Mouse (Mus musculus) embryonic facial prominence, embryonic 11.5 days (tissue): Measurements from ENCODE around the gene C87436. TPM values are rescaled to one million over a fixed set of nuclear protein-coding genes. Genes with fewer than 3 reads are reported as not detected.

Experiments used
- ATAC-seq: fragments of 200-750 bp; cut with Nextera tagmentation; replicated peaks from 2 replicates; pipeline ENCODE4 v1.8.0; 2017; ENCODE audit warnings: low read depth; ENCODE audit not compliant: insufficient number of reproducible peaks, low FRiP score, low TSS enrichment
- DNase-seq: peaks from one replicate; pipeline ENCODE4 v3.0.0-alpha.2; 2015; ENCODE audit warnings: low spot score
- H3K27ac ChIP-seq: fragments of 300-500 bp; sonication (generic); replicated peaks from 2 replicates; pipeline ENCODE4 v1.5.1; 2014; ENCODE audit warnings: mild to moderate bottlenecking, low read depth, low read length, control low read depth
- H3K27me3 ChIP-seq: fragments of 300-500 bp; sonication (generic); 2 replicates; pipeline ENCODE4 v1.6.1; 2014; ENCODE audit warnings: mild to moderate bottlenecking, low read length, moderate library complexity, mixed read lengths; ENCODE audit not compliant: control insufficient read depth, insufficient read depth
- H3K36me3 ChIP-seq: fragments of 300-500 bp; sonication (generic); replicated peaks from 2 replicates; pipeline ENCODE4 v1.6.1; 2014; ENCODE audit warnings: low read depth, mild to moderate bottlenecking, low read length, moderate library complexity, mixed read lengths; ENCODE audit not compliant: control insufficient read depth, insufficient read depth
- H3K4me1 ChIP-seq: fragments of 300-500 bp; sonication (generic); 2 replicates; pipeline ENCODE4 v1.6.1; 2014; ENCODE audit warnings: low read length, mixed read lengths; ENCODE audit not compliant: control insufficient read depth, insufficient read depth
- H3K4me2 ChIP-seq: fragments of 300-500 bp; sonication (generic); 2 replicates; pipeline ENCODE4 v1.6.1; 2014; ENCODE audit warnings: low read depth, mild to moderate bottlenecking, control low read depth, low read length, moderate library complexity
- H3K4me3 ChIP-seq: fragments of 300-500 bp; sonication (generic); 2 replicates; pipeline ENCODE4 v1.5.1; 2014; ENCODE audit warnings: low read depth, low read length, control low read depth
- H3K9ac ChIP-seq: fragments of 300-500 bp; sonication (generic); replicated peaks from 2 replicates; pipeline ENCODE4 v1.6.1; 2014; ENCODE audit warnings: mild to moderate bottlenecking, control low read depth, low read length
- H3K9me3 ChIP-seq: fragments of 300-500 bp; sonication (generic); replicated peaks from 2 replicates; pipeline ENCODE4 v1.6.1; 2016; ENCODE audit warnings: mild to moderate bottlenecking, low read length, inconsistent platforms, mixed read lengths; ENCODE audit not compliant: control insufficient read depth
- WGBS: fragments of 180-500 bp; shearing (Covaris S2); extraction: QIAGEN DNeasy Blood & Tissue Kit; methylation state at CpG from one replicate; pipeline ENCODE4 v1.1.7; 2014; 5-methylcytosine and 5-hydroxymethylcytosine counted together
- polyA plus RNA-seq: library from polyadenylated mRNA; unstranded; fragments of >200 nt; fragmentation: Nextera tagmentation; extraction: Ambion mirVana; gene quantifications from 2 replicates; pipeline ENCODE4 v1.2.1, GENCODE M21; 2014

C87436 gene
- polyA plus RNA-seq, 1 experiment from 2014 or later: 25.1 TPM

DNA sequence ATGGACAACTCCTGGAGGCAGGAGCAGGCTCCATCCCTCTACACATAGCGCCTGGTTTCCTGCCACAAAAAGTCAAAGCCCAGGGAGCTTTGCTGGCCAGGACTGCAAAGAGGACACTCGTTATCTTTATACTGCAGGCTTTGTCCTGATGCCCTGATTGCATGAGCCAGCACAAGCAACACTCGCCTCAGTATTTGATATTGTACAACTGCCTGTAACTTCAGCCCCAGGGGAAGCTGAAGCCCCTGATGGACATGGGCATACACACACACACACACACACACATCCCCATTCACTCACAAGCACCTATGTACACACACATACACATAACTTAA, 71.7 kb downstream of the C87436 start:
- no peak overlapping the region for H3K27ac ChIP-seq
- 63% methylated on average over 3 of the region's 3 CpGs for WGBS
- H3K4me3 ChIP-seq: no peak overlapping the region
- no peak overlapping the region for H3K9ac ChIP-seq
- no peaks in the 10 kb centered on the region for H3K27me3 ChIP-seq
- no peak for DNase-seq
- H3K4me2 ChIP-seq: no peak overlapping the region
- ATAC-seq: no peak
- no peaks in the 10 kb centered on the region for H3K36me3 ChIP-seq
- H3K9me3 ChIP-seq: no peaks in the 10 kb centered on the region
- H3K4me1 ChIP-seq: no peaks in the 10 kb centered on the region

GRCm38 (mm10) chr6:86510979-86511378, 72.8 kb downstream of the C87436 start:
- H3K27ac ChIP-seq: no peak overlapping the region
- H3K27me3 ChIP-seq: no peaks in the 10 kb centered on the region
- no peaks in the 10 kb centered on the region for H3K4me1 ChIP-seq
- WGBS: 77% methylated on average over 4 of the region's 4 CpGs
- H3K36me3 ChIP-seq: no peaks in the 10 kb centered on the region
- H3K4me2 ChIP-seq: no peak overlapping the region
- no peak overlapping the region for H3K4me3 ChIP-seq
- H3K9ac ChIP-seq: no peak overlapping the region
- no peak for ATAC-seq
- DNase-seq: no peak
- no peaks in the 10 kb centered on the region for H3K9me3 ChIP-seq

- Histone ChIP-seq H3K36me3 (no peaks in the 10 kb centered on the region), H3K4me1 (no peaks in the 10 kb centered on the region), H3K27me3 (no peaks in the 10 kb centered on the region), H3K27ac (no peak overlapping the region), H3K9ac (no peak overlapping the region), H3K9me3 (no peaks in the 10 kb centered on the region), H3K4me3 (no peak overlapping the region), H3K4me2 (no peak overlapping the region)
- 91% methylated on average over 4 of the region's 4 CpGs for WGBS
- DNase-seq (no peak), ATAC-seq (no peak)
Measured at GRCm38 (mm10) chr6:86513296-86513695, 75.1 kb downstream of the C87436 start.

GRCm38 (mm10) chr6:86516021-86516420, 77.8 kb downstream of the C87436 start:
- H3K4me2 ChIP-seq: no peak overlapping the region
- H3K27ac ChIP-seq: no peak overlapping the region
- no peaks in the 10 kb centered on the region for H3K9me3 ChIP-seq
- no peaks in the 10 kb centered on the region for H3K4me1 ChIP-seq
- no peak overlapping the region for H3K4me3 ChIP-seq
- H3K27me3 ChIP-seq: no peaks in the 10 kb centered on the region
- no peaks in the 10 kb centered on the region for H3K36me3 ChIP-seq
- DNase-seq (no peak), ATAC-seq (no peak)
- 59% methylated on average over 1 of the region's 1 CpGs for WGBS
- H3K9ac ChIP-seq: no peak overlapping the region

DNA sequence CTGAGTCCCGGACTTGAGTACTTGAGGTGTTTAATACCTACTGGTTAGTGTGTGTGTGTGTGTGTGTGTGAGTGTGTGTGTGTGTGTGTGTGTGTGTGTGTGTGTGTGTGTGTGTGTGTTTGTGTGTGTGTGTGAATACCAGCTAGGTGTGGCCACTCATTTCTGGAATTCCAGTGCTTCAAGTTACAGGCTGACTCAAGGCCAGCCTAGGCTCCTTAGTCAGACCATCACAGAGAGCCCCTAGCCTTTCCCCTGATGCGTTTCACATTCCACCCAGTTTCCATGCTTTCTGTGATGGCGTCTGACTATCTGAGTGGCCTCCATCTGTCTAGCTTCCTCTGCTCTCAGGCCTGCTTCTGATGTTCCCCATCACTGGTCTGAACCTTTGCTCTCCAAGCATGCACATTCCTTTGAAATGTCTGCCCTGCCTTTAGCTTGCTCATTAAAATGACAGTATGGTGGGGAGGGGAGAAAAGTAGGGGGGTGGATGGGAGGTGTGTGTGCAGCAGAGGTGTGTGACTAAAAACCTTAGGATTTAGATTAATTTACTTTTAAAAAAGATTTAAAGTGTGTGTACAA, 81.7 kb downstream of the C87436 start:
- Histone ChIP-seq H3K4me3 (no peak overlapping the region), H3K4me2 (no peak overlapping the region), H3K9ac (no peak overlapping the region), H3K4me1 (peaks cover 2% of the 10 kb centered on the region; the same call in 1 of the 2 replicates), H3K27ac (no peak overlapping the region), H3K9me3 (no peaks in the 10 kb centered on the region), H3K27me3 (no peaks in the 10 kb centered on the region), H3K36me3 (no peaks in the 10 kb centered on the region)
- ATAC-seq (no peak), DNase-seq (no peak)
- WGBS: 82% methylated on average over 3 of the region's 3 CpGs

GRCm38 (mm10) chr6:86522001-86522911, 84.1 kb downstream of the C87436 start:
- no peak for ATAC-seq
- Histone ChIP-seq H3K4me1 (peaks cover 2% of the 10 kb centered on the region; the same call in 1 of the 2 replicates), H3K9me3 (no peaks in the 10 kb centered on the region), H3K4me2 (no peak overlapping the region), H3K36me3 (no peaks in the 10 kb centered on the region), H3K4me3 (no peak overlapping the region), H3K27me3 (no peaks in the 10 kb centered on the region), H3K27ac (no peak overlapping the region), H3K9ac (no peak overlapping the region)
- WGBS: 85% methylated on average over 5 of the region's 5 CpGs
- no peak for DNase-seq

Other genes with a start within 250 kb of the C87436 start
- 1.8 and 2.5 TPM in 2 replicates for gene Tgfa, start 243.2 kb upstream of the C87436 start, polyA plus RNA-seq
- 160 and 172 TPM in 2 replicates for gene Fam136a, start 72.7 kb upstream of the C87436 start, polyA plus RNA-seq
- 760 and 783 TPM in 2 replicates for gene Snrpg, start 67.1 kb upstream of the C87436 start, polyA plus RNA-seq
- 73.6 and 78.3 TPM in 2 replicates for gene Pcyox1, start 41.2 kb upstream of the C87436 start, polyA plus RNA-seq
- 228 and 232 TPM in 2 replicates for gene Tia1, start 34.2 kb upstream of the C87436 start, polyA plus RNA-seq
- not detected in 2 replicates for gene Gm44790, start 11.7 kb upstream of the C87436 start, polyA plus RNA-seq
- gene Pcbp1, start 87.9 kb downstream of the C87436 start, polyA plus RNA-seq: 405 and 423 TPM in 2 replicates
- 0.79 and 0.89 TPM in 2 replicates for gene Asprv1, start 189.8 kb downstream of the C87436 start, polyA plus RNA-seq
- 13.5 and 15.1 TPM in 2 replicates for gene Mxd1, start 230.8 kb downstream of the C87436 start, polyA plus RNA-seq
- gene Snrnp27, start 246.1 kb downstream of the C87436 start, polyA plus RNA-seq: 139 and 148 TPM in 2 replicates